Mouse (Mus musculus) MEL (cell line): ENCODE data around the gene Nsd1.

ENCODE experiments used
- CTCF ChIP-seq, 3 experiments: IDR thresholded peaks in 2 of 3; conservative IDR thresholded peaks in 1 of 3; 2 replicates each; pipeline ENCODE4 v1.5.1; 2011 to 2012; ENCODE audit warnings: low read length in 3 of 3, low read depth in 2 of 3, mild to moderate bottlenecking in 2 of 3, improper control_type of control experiment in 1 of 3, inconsistent platforms in 1 of 3, mixed read lengths in 1 of 3, moderate library complexity in 1 of 3; ENCODE audit not compliant: control insufficient read depth in 1 of 3, insufficient read depth in 1 of 3, poor library complexity in 1 of 3, severe bottlenecking in 1 of 3
- NELFE ChIP-seq: IDR thresholded peaks from 2 replicates; pipeline ENCODE4 v1.6.1; 2011; ENCODE audit warnings: low read depth, low read length, improper control_type of control experiment
- POLR2A ChIP-seq, 2 experiments: IDR thresholded peaks; 2 replicates each; pipeline ENCODE4 v1.6.1; 2011 to 2012; ENCODE audit warnings: low read length in 2 of 2, mild to moderate bottlenecking in 2 of 2, control low read depth in 1 of 2, improper control_type of control experiment in 1 of 2, low read depth in 1 of 2, moderate library complexity in 1 of 2; ENCODE audit not compliant: control insufficient read depth in 1 of 2, insufficient read depth in 1 of 2, poor library complexity in 1 of 2
- POLR2AphosphoS2 ChIP-seq: IDR thresholded peaks from 2 replicates; pipeline ENCODE4 v1.6.1; 2011; ENCODE audit warnings: low read length, improper control_type of control experiment
- TBP ChIP-seq: IDR thresholded peaks from 2 replicates; pipeline ENCODE4 v1.8.0; 2011; ENCODE audit warnings: low read depth, low read length, improper control_type of control experiment
- UBTF ChIP-seq: IDR thresholded peaks from 2 replicates; pipeline ENCODE4 v1.6.1; 2012; ENCODE audit warnings: low read depth, mild to moderate bottlenecking, inconsistent platforms, low read length, improper control_type of control experiment, moderate library complexity, borderline replicate concordance; ENCODE audit not compliant: insufficient read depth
- USF2 ChIP-seq, 2 experiments: IDR thresholded peaks; 2 replicates each; pipeline ENCODE4 v1.6.1; 2011 to 2012; ENCODE audit warnings: improper control_type of control experiment in 2 of 2, low read length in 2 of 2, borderline replicate concordance in 1 of 2, inconsistent platforms in 1 of 2, low read depth in 1 of 2, mild to moderate bottlenecking in 1 of 2; ENCODE audit not compliant: insufficient read depth in 1 of 2

- no peak; a peak in 1 of 4 replicates for TF ChIP-seq POLR2A (IDR thresholded peaks at IDR 0.05; ENCODE audit: control insufficient read depth in 1 of 2, insufficient read depth in 1 of 2, low read depth in 1 of 2, low read length in 2 of 2, poor library complexity in 1 of 2)
- TF ChIP-seq USF2 (IDR thresholded peaks at IDR 0.05; ENCODE audit: borderline replicate concordance in 1 of 2, insufficient read depth in 1 of 2, low read depth in 1 of 2, low read length in 2 of 2) = no peak
- no peak for TF ChIP-seq NELFE
- TF ChIP-seq CTCF (IDR thresholded peaks at IDR 0.05 in 2 of 3, conservative IDR thresholded peaks at IDR 0.05 in 1 of 3; ENCODE audit: control insufficient read depth in 1 of 3, insufficient read depth in 1 of 3, low read depth in 2 of 3, low read length in 3 of 3, poor library complexity in 1 of 3, severe bottlenecking in 1 of 3) = peak; percentile 19 to 61 (median 43); a peak in 5 of 6 replicates
- TF ChIP-seq TBP = no peak
- TF ChIP-seq UBTF = no peak
- no peak for TF ChIP-seq POLR2AphosphoS2
Measured at GRCm38 (mm10) chr13:55322130-55322825, 112.7 kb downstream of the Nsd1 start.
